Mouse (Mus musculus): ENCODE results near the gene Egln3. TPM values are rescaled to one million over a fixed set of nuclear protein-coding genes. Genes with fewer than 3 reads are reported as not detected.

Gene Egln3
- polyA plus RNA-seq, 1 experiment from 2014 or later: 46.7 TPM

GRCm38 (mm10) chr12:54227551-54227950 lies 23.9 kb upstream of the Egln3 start:
- 74% methylated on average over 8 of the region's 8 CpGs for WGBS
- Histone ChIP-seq H3K9me3 (ENCODE audit: control insufficient read depth, low read depth, low read length) (no peaks in the 10 kb centered on the region), H3K27me3 (ENCODE audit: control insufficient read depth, insufficient read depth, low read length) (no peaks in the 10 kb centered on the region), H3K4me1 (ENCODE audit: control insufficient read depth, insufficient read depth, low read length) (no peaks in the 10 kb centered on the region), H3K27ac (ENCODE audit: low read length) (no peak overlapping the region), H3K36me3 (ENCODE audit: control insufficient read depth, insufficient read depth, low read length) (no peaks in the 10 kb centered on the region), H3K9ac (replicated peaks; ENCODE audit: low read depth, low read length) (no peak overlapping the region), H3K4me2 (replicated peaks; ENCODE audit: low read depth, low read length) (no peak overlapping the region), H3K4me3 (ENCODE audit: low read depth, low read length) (no peak overlapping the region)
- ATAC-seq (ENCODE audit: insufficient number of reproducible peaks, insufficient read depth, low FRiP score, low read depth): no peak

- Histone ChIP-seq H3K9ac (replicated peaks; ENCODE audit: low read depth, low read length) (no peak overlapping the region), H3K27ac (ENCODE audit: low read length) (no peak overlapping the region), H3K27me3 (ENCODE audit: control insufficient read depth, insufficient read depth, low read length) (no peaks in the 10 kb centered on the region), H3K36me3 (ENCODE audit: control insufficient read depth, insufficient read depth, low read length) (no peaks in the 10 kb centered on the region), H3K4me3 (ENCODE audit: low read depth, low read length) (no peak overlapping the region), H3K4me1 (ENCODE audit: control insufficient read depth, insufficient read depth, low read length) (no peaks in the 10 kb centered on the region), H3K4me2 (replicated peaks; ENCODE audit: low read depth, low read length) (no peak overlapping the region), H3K9me3 (ENCODE audit: control insufficient read depth, low read depth, low read length) (no peaks in the 10 kb centered on the region)
- WGBS: 75% methylated on average over 2 of the region's 2 CpGs
- ATAC-seq (ENCODE audit: insufficient number of reproducible peaks, insufficient read depth, low FRiP score, low read depth): no peak
These were observed 22.7 kb upstream of the Egln3 start for GRCm38 (mm10) chr12:54226341-54226740.

DNA sequence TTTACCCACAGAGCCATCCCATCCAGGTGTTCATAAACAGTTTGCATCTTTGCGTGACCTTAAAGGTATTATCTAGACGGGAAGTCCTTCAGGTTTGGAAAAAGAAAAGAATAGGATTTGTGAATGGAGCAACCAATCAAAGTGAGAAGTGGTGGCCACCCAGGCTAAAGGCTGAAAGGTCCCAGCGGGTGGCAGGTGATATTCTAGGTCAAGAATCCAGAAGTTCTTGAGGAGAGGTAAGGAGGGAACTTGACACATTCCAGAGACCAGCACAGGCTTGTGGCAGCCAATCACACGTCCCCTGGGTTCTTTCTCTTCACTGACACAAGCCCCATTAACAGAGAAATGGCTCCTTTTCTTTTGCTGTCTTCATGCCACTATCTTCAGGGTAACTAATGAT lies 21.9 kb upstream of the Egln3 start:
- 66% methylated on average over 4 of the region's 4 CpGs for WGBS
- H3K36me3 ChIP-seq (ENCODE audit: control insufficient read depth, insufficient read depth, low read length): no peaks in the 10 kb centered on the region
- H3K4me1 ChIP-seq (ENCODE audit: control insufficient read depth, insufficient read depth, low read length): no peaks in the 10 kb centered on the region

GRCm38 (mm10) chr12:54225090-54225489 lies 21.4 kb upstream of the Egln3 start:
- Histone ChIP-seq H3K4me1 (ENCODE audit: control insufficient read depth, insufficient read depth, low read length) (no peaks in the 10 kb centered on the region), H3K27ac (ENCODE audit: low read length) (no peak overlapping the region), H3K9ac (replicated peaks; ENCODE audit: low read depth, low read length) (no peak overlapping the region), H3K4me2 (replicated peaks; ENCODE audit: low read depth, low read length) (no peak overlapping the region), H3K36me3 (ENCODE audit: control insufficient read depth, insufficient read depth, low read length) (no peaks in the 10 kb centered on the region), H3K9me3 (ENCODE audit: control insufficient read depth, low read depth, low read length) (no peaks in the 10 kb centered on the region), H3K27me3 (ENCODE audit: control insufficient read depth, insufficient read depth, low read length) (no peaks in the 10 kb centered on the region), H3K4me3 (ENCODE audit: low read depth, low read length) (no peak overlapping the region)
- no peak for ATAC-seq (ENCODE audit: insufficient number of reproducible peaks, insufficient read depth, low FRiP score, low read depth)
- 37% methylated on average over 3 of the region's 3 CpGs for WGBS

More for the DNA sequence above, 21.9 kb upstream of the Egln3 start:
- no peak overlapping the region for H3K4me3 ChIP-seq (ENCODE audit: low read depth, low read length)
- ATAC-seq (ENCODE audit: insufficient number of reproducible peaks, insufficient read depth, low FRiP score, low read depth): no peak
- no peak overlapping the region for H3K9ac ChIP-seq (replicated peaks; ENCODE audit: low read depth, low read length)
- no peaks in the 10 kb centered on the region for H3K9me3 ChIP-seq (ENCODE audit: control insufficient read depth, low read depth, low read length)
- H3K27ac ChIP-seq (ENCODE audit: low read length): no peak overlapping the region
- no peak overlapping the region for H3K4me2 ChIP-seq (replicated peaks; ENCODE audit: low read depth, low read length)
- H3K27me3 ChIP-seq (ENCODE audit: control insufficient read depth, insufficient read depth, low read length): no peaks in the 10 kb centered on the region

DNA sequence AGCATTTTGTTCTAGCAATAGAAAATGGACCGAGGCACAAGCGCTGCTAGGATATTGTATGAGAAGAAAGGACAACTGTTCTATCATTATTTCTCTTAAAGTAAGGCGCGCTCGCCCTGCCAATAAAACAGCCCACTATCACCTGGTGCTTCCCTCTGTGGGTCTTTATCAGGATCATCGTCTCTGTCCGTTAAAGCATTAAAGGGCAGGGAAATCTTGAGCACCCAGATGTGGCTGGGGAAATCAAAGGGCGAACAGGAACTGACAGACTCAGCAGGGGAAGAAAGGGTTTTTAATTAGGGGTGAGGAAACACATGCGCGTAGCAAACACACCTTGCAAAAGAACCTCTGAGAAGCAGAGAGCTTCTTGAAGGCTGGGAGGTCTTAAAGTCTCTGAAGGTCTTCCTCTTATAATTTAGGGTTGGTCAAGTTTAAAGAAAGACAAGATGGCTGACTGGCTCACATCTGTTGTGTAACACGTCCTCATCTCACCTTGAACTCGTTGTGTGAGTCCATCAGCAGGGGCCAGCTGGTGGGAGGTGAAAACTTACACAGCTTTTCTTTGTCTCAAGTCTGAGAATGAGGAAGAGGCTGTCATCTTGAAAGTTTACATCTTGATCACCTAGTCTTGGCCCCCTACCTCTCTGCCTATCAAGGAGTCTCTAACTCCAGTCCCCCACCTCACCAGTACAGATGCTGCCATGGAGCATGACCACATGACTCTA lies 18.5 kb upstream of the Egln3 start:
- H3K4me1 ChIP-seq (ENCODE audit: control insufficient read depth, insufficient read depth, low read length): no peaks in the 10 kb centered on the region
- no peaks in the 10 kb centered on the region for H3K36me3 ChIP-seq (ENCODE audit: control insufficient read depth, insufficient read depth, low read length)
- no peaks in the 10 kb centered on the region for H3K27me3 ChIP-seq (ENCODE audit: control insufficient read depth, insufficient read depth, low read length)

GRCm38 (mm10) chr12:54216673-54217072 lies 13.0 kb upstream of the Egln3 start:
- Histone ChIP-seq H3K9me3 (ENCODE audit: control insufficient read depth, low read depth, low read length) (no peaks in the 10 kb centered on the region), H3K4me1 (ENCODE audit: control insufficient read depth, insufficient read depth, low read length) (no peaks in the 10 kb centered on the region), H3K4me3 (ENCODE audit: low read depth, low read length) (no peak overlapping the region), H3K27ac (ENCODE audit: low read length) (no peak overlapping the region), H3K27me3 (ENCODE audit: control insufficient read depth, insufficient read depth, low read length) (no peaks in the 10 kb centered on the region), H3K36me3 (ENCODE audit: control insufficient read depth, insufficient read depth, low read length) (no peaks in the 10 kb centered on the region), H3K4me2 (replicated peaks; ENCODE audit: low read depth, low read length) (no peak overlapping the region), H3K9ac (replicated peaks; ENCODE audit: low read depth, low read length) (no peak overlapping the region)
- no peak for ATAC-seq (ENCODE audit: insufficient number of reproducible peaks, insufficient read depth, low FRiP score, low read depth)
- WGBS: 67% methylated on average over 5 of the region's 5 CpGs

More for the DNA sequence above, 18.5 kb upstream of the Egln3 start:
- no peak overlapping the region for H3K27ac ChIP-seq (ENCODE audit: low read length)
- H3K4me3 ChIP-seq (ENCODE audit: low read depth, low read length): no peak overlapping the region
- no peaks in the 10 kb centered on the region for H3K9me3 ChIP-seq (ENCODE audit: control insufficient read depth, low read depth, low read length)
- WGBS: 61% methylated on average over 12 of the region's 12 CpGs
- H3K9ac ChIP-seq (replicated peaks; ENCODE audit: low read depth, low read length): no peak overlapping the region
- H3K4me2 ChIP-seq (replicated peaks; ENCODE audit: low read depth, low read length): no peak overlapping the region
- no peak for ATAC-seq (ENCODE audit: insufficient number of reproducible peaks, insufficient read depth, low FRiP score, low read depth)

DNA sequence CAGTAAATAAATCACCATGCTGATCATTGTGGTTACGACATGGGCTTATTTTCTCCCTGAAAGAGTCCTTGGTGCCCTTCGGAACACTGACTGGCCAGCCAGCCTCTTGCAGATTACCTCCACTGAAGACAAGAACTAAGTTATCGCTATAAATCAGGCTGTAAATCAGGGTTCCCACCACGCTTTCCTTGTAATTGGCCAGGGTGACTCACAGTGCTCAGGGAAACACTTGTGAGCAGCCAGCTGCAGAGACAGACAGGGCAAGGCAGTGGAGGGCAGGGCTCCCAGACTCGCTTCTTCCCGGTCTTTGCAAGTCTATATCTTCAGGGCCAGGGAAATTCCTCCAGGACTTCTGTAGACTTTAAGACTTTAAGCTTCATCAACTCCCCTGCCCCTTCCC lies 10.8 kb upstream of the Egln3 start:
- WGBS: 56% methylated on average over 6 of the region's 6 CpGs
- Histone ChIP-seq H3K4me3 (ENCODE audit: low read depth, low read length) (no peak overlapping the region), H3K36me3 (ENCODE audit: control insufficient read depth, insufficient read depth, low read length) (no peaks in the 10 kb centered on the region), H3K4me2 (replicated peaks; ENCODE audit: low read depth, low read length) (no peak overlapping the region), H3K4me1 (ENCODE audit: control insufficient read depth, insufficient read depth, low read length) (peaks cover 3% of the 10 kb centered on the region; the same call in 1 of the 2 replicates), H3K27ac (ENCODE audit: low read length) (no peak overlapping the region), H3K27me3 (ENCODE audit: control insufficient read depth, insufficient read depth, low read length) (no peaks in the 10 kb centered on the region), H3K9ac (replicated peaks; ENCODE audit: low read depth, low read length) (no peak overlapping the region), H3K9me3 (ENCODE audit: control insufficient read depth, low read depth, low read length) (no peaks in the 10 kb centered on the region)
- no peak for ATAC-seq (ENCODE audit: insufficient number of reproducible peaks, insufficient read depth, low FRiP score, low read depth)

GRCm38 (mm10) chr12:54213871-54214270 lies 10.2 kb upstream of the Egln3 start:
- no peaks in the 10 kb centered on the region for H3K27me3 ChIP-seq (ENCODE audit: control insufficient read depth, insufficient read depth, low read length)
- H3K9ac ChIP-seq (replicated peaks; ENCODE audit: low read depth, low read length): no peak overlapping the region
- no peak overlapping the region for H3K4me2 ChIP-seq (replicated peaks; ENCODE audit: low read depth, low read length)
- H3K9me3 ChIP-seq (ENCODE audit: control insufficient read depth, low read depth, low read length): no peaks in the 10 kb centered on the region
- H3K36me3 ChIP-seq (ENCODE audit: control insufficient read depth, insufficient read depth, low read length): no peaks in the 10 kb centered on the region
- peaks cover 3% of the 10 kb centered on the region; the same call in 1 of the 2 replicates for H3K4me1 ChIP-seq (ENCODE audit: control insufficient read depth, insufficient read depth, low read length)
- WGBS: 72% methylated on average over 4 of the region's 4 CpGs
- ATAC-seq (ENCODE audit: insufficient number of reproducible peaks, insufficient read depth, low FRiP score, low read depth): no peak
- H3K4me3 ChIP-seq (ENCODE audit: low read depth, low read length): no peak overlapping the region
- no peak overlapping the region for H3K27ac ChIP-seq (ENCODE audit: low read length)

- no peaks in the 10 kb centered on the region for H3K27me3 ChIP-seq (ENCODE audit: control insufficient read depth, insufficient read depth, low read length)
- ATAC-seq (ENCODE audit: insufficient number of reproducible peaks, insufficient read depth, low FRiP score, low read depth): no peak
- H3K9me3 ChIP-seq (ENCODE audit: control insufficient read depth, low read depth, low read length): no peaks in the 10 kb centered on the region
- H3K4me3 ChIP-seq (ENCODE audit: low read depth, low read length): no peak overlapping the region
- H3K9ac ChIP-seq (replicated peaks; ENCODE audit: low read depth, low read length): no peak overlapping the region
- no peaks in the 10 kb centered on the region for H3K36me3 ChIP-seq (ENCODE audit: control insufficient read depth, insufficient read depth, low read length)
- H3K27ac ChIP-seq (ENCODE audit: low read length): no peak overlapping the region
- WGBS: 63% methylated on average over 5 of the region's 5 CpGs
- no peak overlapping the region for H3K4me2 ChIP-seq (replicated peaks; ENCODE audit: low read depth, low read length)
- H3K4me1 ChIP-seq (ENCODE audit: control insufficient read depth, insufficient read depth, low read length): peaks cover 7% of the 10 kb centered on the region; the same call in 1 of the 2 replicates
These were observed 9.6 kb upstream of the Egln3 start for GRCm38 (mm10) chr12:54213230-54213629.

All from stomach, embryonic 14.5 days (tissue).